Mouse (Mus musculus): Measurements from ENCODE around the gene Kpna2.
"Not testable (repeated sequence)": the region's sequence is repeated elsewhere in the genome, so short reads cannot be mapped to it uniquely, and the experiment has no call there.

Kpna2 gene

GRCm38 (mm10) chr11:106999151-106999948 is at the start of gene Kpna2:
Gene Kpna2 (minus strand): TSS chr11:106999541.
- peak; percentile 85 to 92 for DNase-seq (ENCODE audit: low spot score in 2 of 2)

GRCm38 (mm10) chr11:107046766-107047620 is 47.7 kb upstream of the Kpna2 start:
- no peak for DNase-seq (ENCODE audit: low spot score in 2 of 2)

DNA sequence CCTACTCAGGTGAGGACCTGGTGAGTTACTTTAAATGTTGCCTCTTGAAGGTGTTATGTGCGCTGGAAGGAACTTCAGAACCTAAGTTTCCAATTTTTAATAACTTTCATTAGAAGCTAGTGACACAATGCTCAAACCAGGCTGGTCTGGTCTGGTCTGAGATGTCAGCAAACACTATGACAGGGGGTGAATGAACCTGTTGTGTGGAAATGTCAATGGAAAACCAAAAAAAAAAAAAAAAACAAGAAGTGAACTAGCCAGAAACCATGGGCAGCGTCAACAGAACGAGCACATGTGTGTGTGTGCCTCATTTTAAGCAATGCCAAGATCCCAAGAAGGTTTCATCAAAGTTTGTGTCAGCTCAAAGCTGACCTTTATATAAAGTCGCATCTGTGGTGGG is 46.2 kb upstream of the Kpna2 start:
- DNase-seq (ENCODE audit: low spot score in 2 of 2), result no peak

- DNase-seq (ENCODE audit: low spot score in 2 of 2), result no peak
Measured at GRCm38 (mm10) chr11:107044321-107044720, 45.0 kb upstream of the Kpna2 start.

- DNase-seq (ENCODE audit: low spot score in 2 of 2), result no peak
Measured at GRCm38 (mm10) chr11:107043361-107043760, 44.0 kb upstream of the Kpna2 start.

GRCm38 (mm10) chr11:107041396-107041795 is 42.1 kb upstream of the Kpna2 start:
- DNase-seq (ENCODE audit: low spot score in 2 of 2), result no peak

- DNase-seq (ENCODE audit: low spot score in 2 of 2), result no peak
Measured at GRCm38 (mm10) chr11:107039417-107039816, 40.1 kb upstream of the Kpna2 start.

DNA sequence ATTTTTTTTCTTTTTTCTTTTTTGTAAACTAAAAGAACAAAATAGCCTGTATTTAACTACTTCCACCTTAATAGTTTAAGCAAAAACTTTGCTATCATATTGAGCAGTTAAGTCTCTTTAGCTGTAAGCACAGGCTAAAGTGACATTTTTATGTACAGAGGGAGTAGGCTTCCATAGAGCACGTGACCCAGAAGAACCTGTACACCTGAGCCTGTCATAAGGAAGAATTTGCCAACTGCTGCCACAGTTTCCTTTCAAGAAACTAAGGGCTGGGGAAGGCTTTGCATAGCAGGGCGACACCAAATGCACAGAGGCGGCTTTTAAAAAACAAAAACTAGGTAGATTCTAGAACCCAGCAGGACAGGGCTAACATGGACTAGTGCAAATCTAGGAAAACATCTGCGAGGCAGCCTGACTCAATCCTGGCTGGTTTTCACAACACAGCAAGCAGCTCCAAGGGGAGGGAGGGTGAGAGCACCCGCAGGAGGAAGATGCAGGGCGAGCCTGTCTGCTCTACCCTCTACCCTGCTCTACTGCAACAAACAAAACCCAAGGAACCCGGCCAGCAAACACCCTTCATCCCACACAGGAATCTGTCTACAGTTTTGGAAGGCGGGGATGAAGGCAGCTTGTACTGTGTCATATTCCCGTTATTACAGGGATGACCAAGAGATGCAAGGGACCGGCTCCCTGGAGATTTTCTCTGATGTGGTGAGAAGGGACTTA is 34.9 kb upstream of the Kpna2 start:
- no peak for DNase-seq (ENCODE audit: low spot score in 2 of 2)

GRCm38 (mm10) chr11:107031635-107032034 is 32.3 kb upstream of the Kpna2 start:
- no peak for DNase-seq (ENCODE audit: low spot score in 2 of 2)

- no peak for DNase-seq (ENCODE audit: low spot score in 2 of 2)
Measured at GRCm38 (mm10) chr11:107029536-107029935, 30.2 kb upstream of the Kpna2 start.

GRCm38 (mm10) chr11:107028754-107029153 is 29.4 kb upstream of the Kpna2 start:
- no peak for DNase-seq (ENCODE audit: low spot score in 2 of 2)

GRCm38 (mm10) chr11:107028275-107028618 is 28.9 kb upstream of the Kpna2 start:
- no peak for DNase-seq (ENCODE audit: low spot score in 2 of 2)

DNA sequence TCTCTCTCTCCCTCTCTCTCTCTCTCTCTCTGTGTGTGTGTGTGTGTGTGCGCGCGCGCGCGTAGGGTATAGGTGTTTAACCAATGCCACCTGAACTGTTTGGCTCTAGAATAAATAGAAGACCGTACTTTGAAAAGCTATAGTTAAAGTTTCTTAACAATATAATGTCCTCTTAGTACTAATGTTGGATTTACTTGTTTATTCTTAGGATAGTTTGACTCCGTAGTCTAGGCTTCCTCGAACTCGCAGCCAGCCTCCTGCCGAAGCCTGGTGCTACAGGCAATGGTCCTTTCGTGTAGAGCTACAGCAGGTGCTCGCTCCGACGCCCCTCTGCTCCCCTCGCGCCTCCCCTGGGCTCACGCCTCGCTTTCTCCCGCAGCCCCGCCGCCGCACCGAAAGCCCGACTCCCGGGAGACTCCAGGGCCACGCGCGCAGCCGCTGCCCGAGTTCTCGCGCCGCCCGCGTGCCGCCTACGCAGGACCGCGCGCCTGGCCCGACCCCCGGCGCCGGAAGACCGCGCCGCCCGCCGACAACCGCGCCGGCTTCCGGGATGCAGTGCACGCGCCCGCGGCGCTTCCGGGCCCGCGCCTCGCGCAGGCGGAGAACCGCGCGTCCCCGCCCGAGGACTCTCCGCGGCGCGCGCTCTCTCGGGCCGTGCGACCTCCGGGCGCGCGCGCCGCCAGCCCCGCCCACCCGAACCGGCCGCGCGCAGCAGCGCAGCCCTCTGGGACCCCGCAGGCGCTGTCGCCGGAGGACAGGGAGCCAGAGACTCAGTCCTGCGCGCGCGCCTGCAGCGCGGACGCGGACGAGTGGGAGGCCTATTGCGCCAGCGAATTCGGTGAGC is 28.3 kb upstream of the Kpna2 start:
- DNase-seq (ENCODE audit: low spot score in 2 of 2), result peak; percentile 84 to 90

DNA sequence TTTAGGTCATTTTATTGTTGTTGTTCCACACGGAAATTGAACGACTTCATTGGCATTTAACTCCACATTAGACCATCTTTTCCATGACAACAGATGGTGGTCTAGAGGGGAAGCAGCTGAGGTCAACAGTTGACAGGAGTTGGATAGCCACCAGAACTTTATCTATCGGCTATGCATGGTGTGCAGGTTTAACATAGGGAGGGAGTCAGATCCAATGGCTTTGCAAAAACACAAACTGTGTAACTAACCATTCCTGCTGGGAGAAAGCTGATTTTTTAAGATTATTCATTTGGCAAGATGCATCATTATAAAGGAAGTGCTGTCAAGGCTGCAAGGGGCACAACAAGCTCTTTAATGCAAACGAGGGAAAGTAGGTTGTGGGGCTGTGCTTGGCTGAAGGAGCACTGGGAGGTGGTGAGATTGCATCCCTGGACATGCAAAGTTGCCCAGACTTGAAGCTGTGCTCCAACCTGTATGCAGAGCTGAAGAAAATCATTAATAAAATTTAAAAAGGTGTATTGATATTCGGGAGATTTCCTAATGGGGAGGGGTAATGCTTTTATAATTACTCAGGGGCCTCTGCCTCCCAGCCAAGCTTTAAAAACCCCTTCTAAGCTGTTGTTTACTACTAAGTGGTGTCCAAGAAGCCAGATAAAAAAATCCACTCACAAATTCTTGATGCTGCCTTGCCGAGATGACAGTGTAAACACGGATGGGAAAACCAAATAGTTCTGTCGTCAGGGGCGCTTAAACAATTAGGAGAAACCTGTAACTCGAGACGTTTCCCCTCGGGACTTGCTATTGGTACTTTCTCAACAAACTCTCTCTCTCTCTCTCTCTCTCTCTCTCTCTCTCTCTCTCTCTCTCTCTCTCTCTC is 27.5 kb upstream of the Kpna2 start:
- no peak for DNase-seq (ENCODE audit: low spot score in 2 of 2)

GRCm38 (mm10) chr11:107025411-107026321 is 26.3 kb upstream of the Kpna2 start, which contains the start of gene 1810010H24Rik:
Gene 1810010H24Rik (plus strand): TSS chr11:107025681.
- no peak for DNase-seq (ENCODE audit: low spot score in 2 of 2)

GRCm38 (mm10) chr11:107024406-107024805 is 25.1 kb upstream of the Kpna2 start:
- DNase-seq (ENCODE audit: low spot score in 2 of 2), result no peak

DNA sequence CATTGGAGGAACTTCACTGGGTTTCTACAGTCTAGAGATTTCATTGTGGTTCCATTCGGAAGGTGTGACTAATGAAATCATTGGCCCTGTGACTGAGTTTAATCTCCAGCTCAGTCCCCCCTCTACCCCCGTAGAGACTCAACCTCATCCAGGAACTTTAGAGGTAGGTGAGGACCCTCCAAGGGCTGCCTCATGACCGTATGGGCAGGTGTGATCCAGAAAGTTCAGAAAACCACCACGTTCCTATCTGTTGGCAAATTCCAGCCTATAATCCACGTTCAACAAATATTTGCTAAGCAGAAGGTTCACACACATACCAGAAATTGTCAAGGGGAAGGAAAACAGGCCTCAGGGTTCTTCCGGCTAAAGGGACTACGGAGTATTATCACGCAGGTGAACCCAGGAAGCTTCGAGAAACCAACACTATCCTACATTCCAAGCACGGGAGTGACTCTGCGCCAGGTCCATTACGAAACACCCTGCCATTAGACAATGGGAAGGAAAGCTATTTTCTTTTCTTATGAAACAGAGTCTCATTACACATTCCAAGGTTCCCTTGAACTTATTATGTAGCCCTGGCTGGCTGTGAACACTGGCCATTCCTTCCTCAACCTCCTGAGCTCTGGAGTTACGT is 22.8 kb upstream of the Kpna2 start:
- DNase-seq (ENCODE audit: low spot score in 2 of 2), result no peak

DNA sequence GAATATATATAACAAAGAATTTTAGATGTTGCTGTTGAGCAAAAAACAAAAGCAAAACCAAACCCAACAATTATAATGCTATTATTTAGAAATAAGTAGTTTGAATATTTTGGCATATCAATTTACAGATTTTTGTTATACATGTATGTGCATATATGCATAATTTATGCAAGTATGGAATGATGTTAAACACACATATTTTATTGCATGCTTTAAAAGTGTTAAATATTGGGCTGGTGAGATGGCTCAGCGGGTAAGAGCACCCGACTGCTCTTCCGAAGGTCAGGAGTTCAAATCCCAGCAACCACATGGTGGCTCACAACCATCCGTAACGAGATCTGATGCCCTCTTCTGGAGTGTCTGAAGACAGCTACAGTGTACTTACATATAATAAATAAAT is 20.4 kb upstream of the Kpna2 start:
- not testable (repeated sequence) for DNase-seq (ENCODE audit: low spot score in 2 of 2)

DNA sequence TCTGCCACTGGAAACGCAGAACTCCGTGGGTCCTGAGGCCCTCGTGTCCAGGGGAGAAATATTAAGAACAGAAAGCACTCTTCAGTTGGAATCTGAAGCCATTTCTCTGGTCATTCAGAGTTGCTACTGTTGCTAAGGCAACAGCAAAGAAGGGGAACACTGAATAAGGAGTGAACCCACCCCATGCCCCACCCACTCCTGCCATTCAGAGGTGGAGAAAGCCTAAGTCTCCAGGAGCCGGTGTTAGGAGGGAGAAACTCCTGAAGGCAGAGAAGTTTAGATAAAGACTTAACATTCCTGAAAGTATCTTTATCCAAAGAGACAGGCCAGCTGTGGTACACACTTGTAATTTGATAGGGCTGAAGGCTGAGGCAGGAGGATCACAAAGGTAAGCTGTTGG is 20.0 kb upstream of the Kpna2 start:
- no peak for DNase-seq (ENCODE audit: low spot score in 2 of 2)

Measured in urinary bladder, postnatal 4 days (tissue).